Mouse (Mus musculus): ENCODE measurements around the gene AU022751. TPM values are rescaled to one million over a fixed set of nuclear protein-coding genes. Genes with fewer than 3 reads are reported as not detected.
A peak's percentile ranks its signal among the peaks of the same experiment; 100 is the strongest.
"Not testable (repeated sequence)": the region's sequence is repeated elsewhere in the genome, so short reads cannot be mapped to it uniquely, and the experiment has no call there.

Gene AU022751
- total RNA-seq (2021), result 1 to 10 TPM; 1.1 to 1.8 TPM
- long read RNA-seq, experiment 1, result 0 reads
- long read RNA-seq, experiment 2, result 0 reads

GRCm38 (mm10) chrX:6082954-6083680, at the start of gene AU022751:
Gene AU022751 (minus strand): TSS chrX:6083419.
- no peak within 1 kb of the TSS for H3K4me3 ChIP-seq
- no peak within 1 kb of the TSS for H3K27ac ChIP-seq
- no peak for TF ChIP-seq CTCF (IDR thresholded peaks at IDR 0.05)
- intact Hi-C loops (cut with DNase I), result no loop called here
- no peak for DNase-seq (ENCODE audit: extremely low spot score in 1 of 2, low spot score in 2 of 2)

DNA sequence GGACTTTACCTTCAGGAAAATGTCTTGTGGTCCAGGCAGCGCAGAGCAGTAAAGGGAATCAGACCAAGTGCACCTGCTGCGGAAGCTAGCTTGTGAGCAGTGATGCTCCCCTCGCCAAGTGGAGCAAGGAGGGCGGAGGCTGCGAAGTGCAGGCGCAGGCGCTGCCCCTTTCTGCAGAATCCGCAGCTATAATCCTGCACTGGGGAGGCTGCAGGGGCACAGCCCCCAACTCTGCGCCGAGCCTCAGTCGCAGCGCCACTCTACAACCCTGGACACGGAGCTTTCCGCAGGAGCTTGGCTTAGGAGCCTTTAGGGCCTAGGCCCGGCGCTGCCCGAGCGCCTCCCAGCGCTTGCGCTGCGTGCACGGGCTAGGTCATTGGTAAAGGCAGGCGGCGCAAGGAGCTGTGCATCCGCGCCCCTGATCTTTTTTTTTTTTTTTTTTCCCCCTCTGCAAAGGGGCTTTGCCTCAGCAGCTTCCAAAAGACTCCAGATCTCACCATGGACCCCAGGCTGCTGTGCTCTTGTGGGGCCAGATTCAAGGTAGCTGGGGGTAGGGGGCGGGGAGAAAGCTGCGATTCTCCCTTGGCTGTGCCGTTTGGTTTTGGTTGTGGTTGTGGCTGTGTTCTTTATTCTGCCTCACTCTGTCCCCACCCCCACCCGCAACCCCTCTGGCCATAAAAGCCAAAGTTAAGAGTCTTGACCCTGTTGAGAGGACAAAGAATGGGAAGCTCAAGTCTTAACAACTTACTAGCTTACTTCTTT, 9.0 kb upstream of the AU022751 start:
- Histone ChIP-seq H3K4me3 (peak overlapping the region; percentile 58), H3K27ac (peak overlapping the region; percentile 75)
- DNase-seq (ENCODE audit: extremely low spot score in 1 of 2, low spot score in 2 of 2), result peak; percentile 49 to 60
- intact Hi-C loops (cut with DNase I), result loop anchor here (5.0 kb wide), 1 partner anchor 75 kb away; no protein-coding TSS in a partner anchor
- peak; percentile 10 for TF ChIP-seq CTCF (IDR thresholded peaks at IDR 0.05)

GRCm38 (mm10) chrX:6091547-6091946, 8.3 kb upstream of the AU022751 start:
- intact Hi-C loops (cut with DNase I), result loop anchor here (5.0 kb wide), 1 partner anchor 76 kb away; no protein-coding TSS in a partner anchor
- H3K4me3 ChIP-seq, result peak overlapping the region; percentile 58
- H3K27ac ChIP-seq, result peak overlapping the region; percentile 75
- peak in 1 of 2 experiments; percentile 11 for DNase-seq (ENCODE audit: extremely low spot score in 1 of 2, low spot score in 2 of 2)
- no peak for TF ChIP-seq CTCF (IDR thresholded peaks at IDR 0.05)

DNA sequence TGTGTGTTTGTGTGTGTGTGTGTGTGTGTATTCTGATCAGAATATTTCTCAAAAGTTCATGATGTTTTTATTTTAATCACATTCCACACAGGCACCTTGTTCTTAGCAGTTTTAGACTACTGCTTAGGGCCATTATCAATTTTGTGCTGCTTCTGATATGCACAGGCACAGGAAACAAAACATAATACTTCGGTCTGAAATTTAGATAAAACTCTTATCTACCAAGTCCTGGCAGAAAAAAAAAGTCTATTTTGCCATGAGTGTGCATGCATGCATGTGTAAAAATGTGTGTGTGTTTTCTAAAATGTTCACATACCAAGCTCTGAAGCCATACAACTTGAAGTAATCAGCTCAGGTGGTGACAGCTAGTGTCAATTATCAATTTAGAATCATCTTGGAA, 21.7 kb downstream of the AU022751 start:
- intact Hi-C loops (cut with DNase I), result no loop called here
- H3K4me3 ChIP-seq, result no peak overlapping the region
- no peak for DNase-seq (ENCODE audit: extremely low spot score in 1 of 2, low spot score in 2 of 2)
- TF ChIP-seq CTCF (IDR thresholded peaks at IDR 0.05), result no peak
- H3K27ac ChIP-seq, result no peak overlapping the region

DNA sequence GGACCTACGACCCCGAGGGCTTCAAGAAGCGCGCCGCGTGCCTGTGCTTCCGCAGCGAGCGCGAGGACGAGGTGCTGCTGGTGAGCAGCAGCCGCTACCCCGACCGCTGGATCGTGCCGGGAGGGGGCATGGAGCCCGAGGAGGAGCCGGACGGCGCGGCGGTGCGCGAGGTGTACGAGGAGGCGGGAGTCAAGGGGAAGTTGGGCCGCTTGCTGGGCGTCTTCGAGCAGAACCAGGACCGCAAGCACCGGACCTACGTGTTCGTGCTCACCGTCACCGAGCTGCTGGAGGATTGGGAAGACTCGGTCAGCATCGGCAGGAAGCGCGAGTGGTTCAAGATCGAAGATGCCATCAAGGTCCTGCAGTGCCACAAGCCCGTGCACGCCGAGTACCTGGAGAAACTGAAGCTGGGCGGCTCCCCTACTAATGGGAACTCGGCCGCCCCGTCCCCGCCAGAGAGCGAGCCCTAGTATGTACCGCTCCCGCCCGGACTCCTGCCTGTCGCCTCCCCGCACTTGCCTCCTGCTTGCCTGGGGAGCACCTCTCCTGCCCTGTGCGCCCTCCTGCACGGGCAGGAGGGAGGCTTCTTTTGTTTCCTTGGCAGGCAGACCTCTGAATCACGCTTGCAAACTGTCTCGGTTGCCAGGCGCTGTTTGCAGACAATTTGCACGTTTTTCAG, 35.1 kb downstream of the AU022751 start:
- not testable (repeated sequence) for H3K27ac ChIP-seq
- intact Hi-C loops (cut with DNase I), result loop anchor here (5.0 kb wide), 1 partner anchor 119 kb away; no protein-coding TSS in a partner anchor
- peak overlapping the region; percentile 44 for H3K4me3 ChIP-seq
- DNase-seq (ENCODE audit: extremely low spot score in 1 of 2, low spot score in 2 of 2), result peak; percentile 8 to 12

DNA sequence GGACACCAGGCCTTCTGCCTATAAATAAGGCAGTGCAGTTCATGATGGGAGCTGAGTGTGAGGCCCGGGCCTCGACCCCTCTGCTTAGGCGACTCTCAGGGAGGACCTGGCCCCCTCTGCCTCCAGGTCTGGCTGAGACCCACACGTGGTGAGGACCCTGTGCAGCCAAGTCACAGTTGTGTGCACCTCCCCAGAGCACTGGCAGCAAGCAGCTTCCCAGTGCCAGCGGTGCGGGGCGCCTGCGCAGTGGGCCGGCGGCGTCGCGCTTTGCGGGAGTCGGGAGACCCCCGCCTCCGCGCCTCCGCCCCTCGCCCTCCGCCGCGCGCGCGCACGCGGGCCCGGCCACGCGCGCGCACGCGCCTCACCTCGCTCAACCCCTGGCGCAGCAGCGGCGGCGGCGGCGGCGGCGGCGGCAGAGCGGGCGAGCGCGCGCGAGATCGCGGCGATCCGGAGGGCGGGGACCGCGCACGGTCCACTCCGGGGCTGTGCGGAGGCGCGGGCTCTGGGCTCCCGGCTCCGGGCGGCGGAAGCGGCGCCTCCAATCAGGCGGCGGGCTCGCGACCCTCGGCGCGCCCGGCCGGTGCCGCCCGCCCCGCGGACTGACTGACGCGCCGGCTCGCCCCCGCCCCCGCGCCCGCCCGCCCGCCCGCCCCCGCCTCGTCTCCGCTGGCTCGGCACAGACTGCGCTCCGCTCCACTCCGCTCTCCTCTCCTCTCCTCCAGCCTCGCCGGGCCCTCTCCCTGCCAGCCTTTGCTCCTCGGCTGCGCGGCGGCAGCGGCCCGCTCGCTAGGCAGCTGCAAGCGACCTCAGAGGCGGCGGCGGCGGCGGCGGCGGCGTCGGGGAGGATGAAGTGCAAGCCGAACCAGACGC, 35.9 kb downstream of the AU022751 start, which contains the start of gene Nudt11:
Gene Nudt11 (plus strand): TSS at position 388 of the 870 bp plus-strand sequence.
- peak; percentile 12 to 18 for DNase-seq (ENCODE audit: extremely low spot score in 1 of 2, low spot score in 2 of 2)
- not testable (repeated sequence) for H3K27ac ChIP-seq
- intact Hi-C loops (cut with DNase I), result loop anchor here (5.0 kb wide), 1 partner anchor 120 kb away; no protein-coding TSS in a partner anchor
- H3K4me3 ChIP-seq, result peak within 1 kb of the TSS; percentile 44

Small RNAs within 50 kb of the gene (microRNA-seq; reads per million reads assigned to microRNA genes)
- gene Gm27360, result 0 reads per million in 2 experiments

Other genes starting within 250 kb of the AU022751 start
- gene Nudt11, start 36.0 kb downstream of the AU022751 start, total RNA-seq (2021), result 10 to 100 TPM; 24.9 to 25.4 TPM
- 10 to 100 TPM; 26.3 TPM for gene Nudt10, start 89.6 kb upstream of the AU022751 start, total RNA-seq (2021)
- under 1 TPM; 0.14 to 0.25 TPM for gene Bmp15, start 237.3 kb upstream of the AU022751 start, total RNA-seq (2021)

Data from left cerebral cortex, adult 2 months (tissue).